Mouse (Mus musculus): ENCODE measurements at regions not wholly inside any gene's neighbourhood (a gene's known extent, or its start where the extent isn't known, plus 50 kb on each side); places are given as distances from the start of the nearest gene placed in this dataset.

GRCm38 (mm10) chr2:106182051-106182450 is 178.7 kb upstream of the Dnajc24 start:
- no peak for TF ChIP-seq CTCF (IDR thresholded peaks at IDR 0.05; ENCODE audit: extremely low read depth, insufficient read depth, low read length)
- TF ChIP-seq POLR2A (IDR thresholded peaks at IDR 0.05; ENCODE audit: extremely low read depth, insufficient read depth, low read length) = no peak

Data from cortical plate, adult 2 months (tissue).